Mouse (Mus musculus) CH12.LX (cell line): ENCODE data around the gene Kcng3. TPM values are rescaled to one million over a fixed set of nuclear protein-coding genes. Genes with fewer than 3 reads are reported as not detected.

Experiments
- DNase-seq: peaks from one replicate; pipeline ENCODE4 v3.0.0-alpha.2; 2013; ENCODE audit errors: extremely low read depth
- H3K27ac ChIP-seq: 2 replicates; pipeline ENCODE4 v1.5.1; 2012; ENCODE audit warnings: low read depth, mild to moderate bottlenecking, control low read depth, moderate library complexity; ENCODE audit not compliant: insufficient read depth
- H3K27me3 ChIP-seq: replicated peaks from 2 replicates; pipeline ENCODE3; 2012; ENCODE audit warnings: inconsistent platforms
- H3K36me3 ChIP-seq, 2 experiments: replicated peaks in 1 of 2; 2 replicates each; pipeline versions ENCODE3 to v1.6.1; 2012; ENCODE audit warnings: inconsistent platforms in 1 of 2, low read length in 1 of 2, mild to moderate bottlenecking in 1 of 2, mixed read lengths in 1 of 2, moderate library complexity in 1 of 2; ENCODE audit not compliant: control insufficient read depth in 1 of 2, insufficient read depth in 1 of 2
- H3K4me1 ChIP-seq, 2 experiments: 2 replicates each; pipeline ENCODE4 v1.6.1; 2012; ENCODE audit warnings: inconsistent platforms in 1 of 2, moderate library complexity in 1 of 2; ENCODE audit not compliant: insufficient read depth in 2 of 2, control insufficient read depth in 1 of 2
- H3K4me2 ChIP-seq: 2 replicates; pipeline ENCODE4 v1.6.1; 2012; ENCODE audit warnings: low read depth, mild to moderate bottlenecking, control low read depth; ENCODE audit not compliant: poor library complexity, insufficient read depth, severe bottlenecking
- H3K4me3 ChIP-seq, 3 experiments: fragments of 150-350 bp in 1 of 3; sonication (generic) in 1 of 3; replicated peaks in 1 of 3; 2 replicates each; pipeline versions ENCODE3 to v1.5.1; 2011 to 2012; ENCODE audit warnings: low read depth in 2 of 3, low read length in 2 of 3, mild to moderate bottlenecking in 2 of 3, moderate library complexity in 2 of 3, control low read depth in 1 of 3, improper control_type of control experiment in 1 of 3, inconsistent platforms in 1 of 3, mixed read lengths in 1 of 3; ENCODE audit not compliant: poor library complexity in 1 of 3
- H3K79me2 ChIP-seq: replicated peaks from 2 replicates; pipeline ENCODE4 v1.6.1; 2012; ENCODE audit warnings: mild to moderate bottlenecking, moderate library complexity; ENCODE audit not compliant: control insufficient read depth, poor library complexity, insufficient read depth, severe bottlenecking; ENCODE audit errors: extremely low read depth
- H3K9ac ChIP-seq: 2 replicates; pipeline ENCODE4 v1.6.1; 2012; ENCODE audit warnings: low read depth, mild to moderate bottlenecking, control low read depth, moderate library complexity; ENCODE audit not compliant: insufficient read depth
- H3K9me3 ChIP-seq: replicated peaks from 2 replicates; pipeline ENCODE3; 2012; ENCODE audit warnings: low read length, inconsistent platforms, mixed read lengths
- BHLHE40 ChIP-seq: IDR thresholded peaks from 2 replicates; pipeline ENCODE4 v1.6.1; 2011; ENCODE audit warnings: mild to moderate bottlenecking, low read depth, low read length, improper control_type of control experiment
- CHD1 ChIP-seq: IDR thresholded peaks from 2 replicates; pipeline ENCODE4 v1.6.1; 2012; ENCODE audit warnings: low read depth, low read length, improper control_type of control experiment, inconsistent platforms
- CTCF ChIP-seq, 2 experiments: IDR thresholded peaks in 1 of 2; conservative IDR thresholded peaks in 1 of 2; 2 replicates each; pipeline ENCODE4 v1.5.1; 2011 to 2012; ENCODE audit warnings: low read depth in 2 of 2, low read length in 2 of 2, improper control_type of control experiment in 1 of 2, inconsistent platforms in 1 of 2, mild to moderate bottlenecking in 1 of 2, moderate library complexity in 1 of 2
- ELF1 ChIP-seq: IDR thresholded peaks from 2 replicates; pipeline ENCODE4 v1.6.1; 2014; ENCODE audit warnings: low read depth, mild to moderate bottlenecking, inconsistent platforms, low read length, improper control_type of control experiment
- ETS1 ChIP-seq: conservative IDR thresholded peaks from 2 replicates; pipeline ENCODE4 v1.6.1; 2012; ENCODE audit warnings: low read depth, mild to moderate bottlenecking, inconsistent platforms, low read length, improper control_type of control experiment, moderate library complexity
- GABPA ChIP-seq: IDR thresholded peaks from 2 replicates; pipeline ENCODE4 v1.6.1; 2012; ENCODE audit warnings: low read depth, low read length, improper control_type of control experiment, inconsistent platforms; ENCODE audit not compliant: insufficient replicate concordance
- KAT2A ChIP-seq: IDR thresholded peaks from 2 replicates; pipeline ENCODE4 v1.6.1; 2012; ENCODE audit warnings: low read length, improper control_type of control experiment, inconsistent platforms; ENCODE audit not compliant: insufficient replicate concordance
- MAX ChIP-seq: IDR thresholded peaks from 2 replicates; pipeline ENCODE4 v1.6.1; 2011; ENCODE audit warnings: low read length, improper control_type of control experiment
- MAZ ChIP-seq: IDR thresholded peaks from 2 replicates; pipeline ENCODE4 v1.6.1; 2012; ENCODE audit warnings: low read depth, mild to moderate bottlenecking, inconsistent platforms, low read length, improper control_type of control experiment, moderate library complexity
- MXI1 ChIP-seq: IDR thresholded peaks from 2 replicates; pipeline ENCODE4 v1.6.1; 2011; ENCODE audit warnings: mild to moderate bottlenecking, low read depth, low read length, improper control_type of control experiment
- MYC ChIP-seq: IDR thresholded peaks from 2 replicates; pipeline ENCODE4 v1.6.1; 2011; ENCODE audit warnings: low read depth, mild to moderate bottlenecking, improper control_type of control experiment, low read length
- NELFE ChIP-seq: IDR thresholded peaks from 2 replicates; pipeline ENCODE4 v1.6.1; 2011; ENCODE audit warnings: low read depth, low read length, improper control_type of control experiment
- RAD21 ChIP-seq: IDR thresholded peaks from 2 replicates; pipeline ENCODE4 v1.6.1; 2011; ENCODE audit warnings: low read depth, mild to moderate bottlenecking, low read length, improper control_type of control experiment, moderate library complexity
- SMC3 ChIP-seq: IDR thresholded peaks from 2 replicates; pipeline ENCODE4 v1.6.1; 2011; ENCODE audit warnings: low read depth, low read length, improper control_type of control experiment
- TBP ChIP-seq: conservative IDR thresholded peaks from 2 replicates; pipeline ENCODE4 v1.6.1; 2011; ENCODE audit warnings: low read depth, low read length, improper control_type of control experiment
- ZNF384 ChIP-seq: IDR thresholded peaks from 2 replicates; pipeline ENCODE4 v1.6.1; 2012; ENCODE audit warnings: low read depth, low read length, improper control_type of control experiment, inconsistent platforms
- dilution Hi-C: fragments of 300-500 bp; cut with MboI; formaldehyde crosslinking; loops from 2 replicates; pipeline ENCODE4 v1.14.3; 2020; ENCODE audit warnings: low sequenced_read_pairs; ENCODE audit not compliant: extremely low pct_unique_long_range_greater_than_20kb, extremely low pct_ligation_motif_present
- in situ Hi-C: fragments of 300-500 bp; cut with MboI; formaldehyde crosslinking; loops from 3 replicates; pipeline ENCODE4 v1.14.3; 2019; ENCODE audit warnings: low sequenced_read_pairs, low pct_ligation_motif_present, low pct_unique_long_range_greater_than_20kb, mixed read lengths
- polyA plus RNA-seq: library from polyadenylated mRNA; unstranded; fragments of >175 nt; gene quantifications from 2 replicates; pipeline ENCODE4 v1.2.1, GENCODE M21; 2012; ENCODE audit warnings: low read depth; ENCODE audit not compliant: insufficient read length
- total RNA-seq, 2 experiments: library from RNA; depleted of rRNA; stranded (reverse); fragments of 300-350 nt in 1 of 2; fragments of >200 nt in 1 of 2; gene quantifications; 2 replicates each; pipeline ENCODE4 v1.2.3; 2012 to 2014

Kcng3 gene
- total and polyA plus RNA-seq, 3 experiments = not detected

GRCm38 (mm10) chr17:83564119-83564820, 67.4 kb downstream of the Kcng3 start:
- Histone ChIP-seq H3K4me2 (no peak overlapping the region), H3K79me2 (no peaks in the 10 kb centered on the region), H3K36me3 (no peaks in the 10 kb centered on the region), H3K27ac (no peak overlapping the region), H3K4me1 (peaks cover 4 to 6% of the 10 kb centered on the region in 2 experiments; a peak in 3 of 4 replicates), H3K9ac (no peak overlapping the region), H3K27me3 (no peaks in the 10 kb centered on the region), H3K9me3 (no peaks in the 10 kb centered on the region), H3K4me3 (no peak overlapping the region)
- in situ Hi-C loops = no loop called here
- TF ChIP-seq MAX = no peak
- TF ChIP-seq MAZ = no peak
- no peak for TF ChIP-seq ELF1
- TF ChIP-seq NELFE = no peak
- no peak for TF ChIP-seq MYC
- TF ChIP-seq CHD1 = no peak
- 0 out of 2 replicates have a peak, but pooled peaks have one; percentile 13 for TF ChIP-seq MXI1
- no peak for DNase-seq
- dilution Hi-C loops = no loop called here

- TF ChIP-seq GABPA (no peak), KAT2A (no peak), MYC (peak; percentile 63; the same call in 1 of the 2 replicates), RAD21 (peak; percentile 33), MXI1 (0 out of 2 replicates have a peak, but pooled peaks have one; percentile 35), MAX (peak; percentile 45), SMC3 (peak; percentile 44), TBP (no peak), CTCF (conservative IDR thresholded peaks at IDR 0.05 in 1 of 2, IDR thresholded peaks at IDR 0.05 in 1 of 2; ENCODE audit: low read depth in 2 of 2, low read length in 2 of 2) (peak; percentile 64 to 67), BHLHE40 (peak; percentile 74), ZNF384 (no peak), ETS1 (no peak)
- Histone ChIP-seq H3K27ac (no peak overlapping the region), H3K9ac (no peak overlapping the region), H3K4me3 (no peak overlapping the region), H3K79me2 (no peaks in the 10 kb centered on the region), H3K9me3 (no peaks in the 10 kb centered on the region), H3K4me2 (no peak overlapping the region), H3K4me1 (peaks cover 4 to 6% of the 10 kb centered on the region in 2 experiments; a peak in 3 of 4 replicates), H3K27me3 (no peaks in the 10 kb centered on the region), H3K36me3 (no peaks in the 10 kb centered on the region)
- dilution Hi-C loops = no loop called here
- DNase-seq = peak; percentile 29
- in situ Hi-C loops = no loop called here
These were observed 68.0 kb downstream of the Kcng3 start for GRCm38 (mm10) chr17:83563703-83564111.
